Mouse (Mus musculus) regulatory T cell (primary cell): ENCODE results near the gene Aoc2.

ENCODE experiments used
- in situ Hi-C: fragments of 300-600 bp; cut with MboI, MseI; formaldehyde crosslinking; loops from one replicate; pipeline ENCODE4 v1.15.1; 2025; ENCODE audit warnings: high pct_unique_total_duplicates

Gene Aoc2

GRCm38 (mm10) chr11:101324763-101325162, at the start of gene Aoc2:
Gene Aoc2, plus strand, starts transcription at chr11:101325063.
- in situ Hi-C loops, result no loop called here

- in situ Hi-C loops, result no loop called here
Measured at GRCm38 (mm10) chr11:101275309-101275708, 49.6 kb upstream of the Aoc2 start.

GRCm38 (mm10) chr11:101276319-101277070, 48.4 kb upstream of the Aoc2 start:
- in situ Hi-C loops, result no loop called here

GRCm38 (mm10) chr11:101277381-101278222, 47.3 kb upstream of the Aoc2 start:
- in situ Hi-C loops, result no loop called here

- in situ Hi-C loops, result no loop called here
Measured at GRCm38 (mm10) chr11:101278223-101279192, 46.4 kb upstream of the Aoc2 start, which contains the start of the genes Cntd1 and Coa3. Gene Cntd1, plus strand, starts transcription at chr11:101279012. Gene Coa3, minus strand, starts transcription at chr11:101279114.

- in situ Hi-C loops, result no loop called here
Measured at GRCm38 (mm10) chr11:101279193-101279569, 45.7 kb upstream of the Aoc2 start.

- in situ Hi-C loops, result no loop called here
Measured at GRCm38 (mm10) chr11:101280837-101281236, 44.0 kb upstream of the Aoc2 start.

- in situ Hi-C loops, result no loop called here
Measured at GRCm38 (mm10) chr11:101282896-101283295, 42.0 kb upstream of the Aoc2 start.

GRCm38 (mm10) chr11:101283805-101284204, 41.1 kb upstream of the Aoc2 start:
- in situ Hi-C loops, result no loop called here

GRCm38 (mm10) chr11:101287306-101287705, 37.6 kb upstream of the Aoc2 start:
- in situ Hi-C loops, result no loop called here

GRCm38 (mm10) chr11:101291231-101291630, 33.6 kb upstream of the Aoc2 start:
- in situ Hi-C loops, result loop anchor here (10.0 kb wide), 1 partner anchor 86 kb away; no protein-coding TSS in a partner anchor

GRCm38 (mm10) chr11:101295191-101295590, 29.7 kb upstream of the Aoc2 start:
- in situ Hi-C loops, result loop anchor here (10.0 kb wide), 1 partner anchor 90 kb away; no protein-coding TSS in a partner anchor

GRCm38 (mm10) chr11:101300881-101301280, 24.0 kb upstream of the Aoc2 start:
- in situ Hi-C loops, result no loop called here

- in situ Hi-C loops, result no loop called here
Measured at GRCm38 (mm10) chr11:101301299-101302003, 23.4 kb upstream of the Aoc2 start.

GRCm38 (mm10) chr11:101302004-101302798, 22.7 kb upstream of the Aoc2 start, which contains the start of gene Becn1:
Gene Becn1, minus strand, starts transcription at chr11:101302286.
- in situ Hi-C loops, result no loop called here

GRCm38 (mm10) chr11:101307744-101308143, 17.1 kb upstream of the Aoc2 start:
- in situ Hi-C loops, result no loop called here

GRCm38 (mm10) chr11:101311083-101311482, 13.8 kb upstream of the Aoc2 start:
- in situ Hi-C loops, result no loop called here

- in situ Hi-C loops, result no loop called here
Measured at GRCm38 (mm10) chr11:101312150-101312549, 12.7 kb upstream of the Aoc2 start.

GRCm38 (mm10) chr11:101314567-101314966, 10.3 kb upstream of the Aoc2 start:
- in situ Hi-C loops, result no loop called here
